Mouse (Mus musculus) MEL (cell line): ENCODE measurements around the gene 4931406P16Rik. TPM values are rescaled to one million over a fixed set of nuclear protein-coding genes. Genes with fewer than 3 reads are reported as not detected.

Experiments
- DNase-seq: peaks from one replicate; pipeline ENCODE4 v3.0.0; 2011; ENCODE audit warnings: low read depth, low spot score
- H3K27ac ChIP-seq: 2 replicates; pipeline ENCODE4 v1.5.1; 2012; ENCODE audit warnings: low read depth, mild to moderate bottlenecking, control low read depth, low read length, moderate library complexity; ENCODE audit not compliant: control insufficient read depth
- H3K27me3 ChIP-seq, 2 experiments: fragments of 150-350 bp in 1 of 2; sonication (generic) in 1 of 2; 2 replicates each; pipeline ENCODE4 v1.6.1; 2012; ENCODE audit warnings: low read length in 2 of 2, mild to moderate bottlenecking in 2 of 2, improper control_type of control experiment in 1 of 2, moderate library complexity in 1 of 2; ENCODE audit not compliant: insufficient read depth in 2 of 2, control insufficient read depth in 1 of 2
- H3K36me3 ChIP-seq, 2 experiments: 2 replicates each; pipeline ENCODE4 v1.6.1; 2012 to 2014; ENCODE audit warnings: low read length in 2 of 2, improper control_type of control experiment in 1 of 2, inconsistent platforms in 1 of 2, mild to moderate bottlenecking in 1 of 2; ENCODE audit not compliant: insufficient read depth in 2 of 2, control insufficient read depth in 1 of 2
- H3K4me1 ChIP-seq, 2 experiments: fragments of 150-350 bp in 1 of 2; sonication (generic) in 1 of 2; 2 replicates each; pipeline ENCODE4 v1.6.1; 2012; ENCODE audit warnings: low read length in 2 of 2, improper control_type of control experiment in 1 of 2, mild to moderate bottlenecking in 1 of 2; ENCODE audit not compliant: insufficient read depth in 2 of 2, control insufficient read depth in 1 of 2
- H3K4me3 ChIP-seq, 2 experiments: fragments of 150-350 bp in 1 of 2; sonication (generic) in 1 of 2; 2 replicates each; pipeline ENCODE4 v1.5.1; 2012; ENCODE audit warnings: low read depth in 2 of 2, low read length in 2 of 2, mild to moderate bottlenecking in 2 of 2, moderate library complexity in 2 of 2, control low read depth in 1 of 2, improper control_type of control experiment in 1 of 2; ENCODE audit not compliant: control insufficient read depth in 1 of 2, insufficient read depth in 1 of 2
- H3K79me2 ChIP-seq: 2 replicates; pipeline ENCODE4 v1.6.1; 2012; ENCODE audit warnings: mild to moderate bottlenecking, low read length, moderate library complexity; ENCODE audit not compliant: control insufficient read depth, poor library complexity, insufficient read depth
- H3K9ac ChIP-seq: 2 replicates; pipeline ENCODE4 v1.6.1; 2012; ENCODE audit warnings: low read depth, mild to moderate bottlenecking, control low read depth, low read length, moderate library complexity; ENCODE audit not compliant: control insufficient read depth, poor library complexity, severe bottlenecking
- H3K9me3 ChIP-seq: fragments of 150-350 bp; sonication (generic); replicated peaks from 2 replicates; pipeline ENCODE4 v1.6.1; 2012; ENCODE audit warnings: mild to moderate bottlenecking, low read length, improper control_type of control experiment, moderate library complexity; ENCODE audit not compliant: insufficient read depth
- BHLHE40 ChIP-seq: IDR thresholded peaks from 2 replicates; pipeline ENCODE4 v1.6.1; 2012; ENCODE audit warnings: low read depth, mild to moderate bottlenecking, inconsistent platforms, low read length, improper control_type of control experiment, borderline replicate concordance
- CHD2 ChIP-seq: IDR thresholded peaks from 2 replicates; pipeline ENCODE4 v1.6.1; 2011; ENCODE audit warnings: low read length, improper control_type of control experiment
- CTCF ChIP-seq, 3 experiments: IDR thresholded peaks in 2 of 3; conservative IDR thresholded peaks in 1 of 3; 2 replicates each; pipeline ENCODE4 v1.5.1; 2011 to 2012; ENCODE audit warnings: low read length in 3 of 3, low read depth in 2 of 3, mild to moderate bottlenecking in 2 of 3, improper control_type of control experiment in 1 of 3, inconsistent platforms in 1 of 3, mixed read lengths in 1 of 3, moderate library complexity in 1 of 3; ENCODE audit not compliant: control insufficient read depth in 1 of 3, insufficient read depth in 1 of 3, poor library complexity in 1 of 3, severe bottlenecking in 1 of 3
- E2F4 ChIP-seq: IDR thresholded peaks from 2 replicates; pipeline ENCODE4 v1.6.1; 2011; ENCODE audit warnings: low read depth, low read length, improper control_type of control experiment, borderline replicate concordance
- EP300 ChIP-seq, 2 experiments: IDR thresholded peaks; 2 replicates each; pipeline ENCODE4 v1.6.1; 2011; ENCODE audit warnings: improper control_type of control experiment in 2 of 2, low read length in 2 of 2, low read depth in 1 of 2, mild to moderate bottlenecking in 1 of 2
- ETS1 ChIP-seq: IDR thresholded peaks from 2 replicates; pipeline ENCODE4 v1.6.1; 2012; ENCODE audit warnings: low read depth, mild to moderate bottlenecking, inconsistent platforms, low read length, improper control_type of control experiment, moderate library complexity
- GATA1 ChIP-seq: IDR thresholded peaks from 2 replicates; pipeline ENCODE4 v1.6.1; 2011; ENCODE audit warnings: low read depth, low read length, improper control_type of control experiment
- HCFC1 ChIP-seq: IDR thresholded peaks from 2 replicates; pipeline ENCODE4 v1.6.1; 2012; ENCODE audit warnings: low read depth, mild to moderate bottlenecking, inconsistent platforms, low read length, improper control_type of control experiment, moderate library complexity
- MAFK ChIP-seq: IDR thresholded peaks from 2 replicates; pipeline ENCODE4 v1.6.1; 2011; ENCODE audit warnings: low read depth, mild to moderate bottlenecking, low read length, improper control_type of control experiment, borderline replicate concordance
- MAX ChIP-seq: IDR thresholded peaks from 2 replicates; pipeline ENCODE4 v1.6.1; 2011; ENCODE audit warnings: low read length, improper control_type of control experiment
- MXI1 ChIP-seq: IDR thresholded peaks from 2 replicates; pipeline ENCODE4 v1.6.1; 2011; ENCODE audit warnings: mild to moderate bottlenecking, low read depth, low read length, improper control_type of control experiment
- MYC ChIP-seq: IDR thresholded peaks from 2 replicates; pipeline ENCODE4 v1.6.1; 2011; ENCODE audit warnings: low read depth, mild to moderate bottlenecking, low read length, improper control_type of control experiment, moderate library complexity
- NELFE ChIP-seq: IDR thresholded peaks from 2 replicates; pipeline ENCODE4 v1.6.1; 2011; ENCODE audit warnings: low read depth, low read length, improper control_type of control experiment
- POLR2AphosphoS2 ChIP-seq: IDR thresholded peaks from 2 replicates; pipeline ENCODE4 v1.6.1; 2011; ENCODE audit warnings: low read length, improper control_type of control experiment
- RAD21 ChIP-seq: IDR thresholded peaks from 2 replicates; pipeline ENCODE4 v1.6.1; 2011; ENCODE audit warnings: mild to moderate bottlenecking, low read depth, low read length, improper control_type of control experiment
- RCOR1 ChIP-seq: IDR thresholded peaks from 2 replicates; pipeline ENCODE4 v1.6.1; 2012; ENCODE audit warnings: low read depth, mild to moderate bottlenecking, inconsistent platforms, low read length, improper control_type of control experiment
- SMC3 ChIP-seq: IDR thresholded peaks from 2 replicates; pipeline ENCODE4 v1.6.1; 2011; ENCODE audit warnings: low read depth, low read length, improper control_type of control experiment
- TAL1 ChIP-seq: IDR thresholded peaks from 2 replicates; pipeline ENCODE4 v1.6.1; 2012; ENCODE audit warnings: mild to moderate bottlenecking, inconsistent platforms, low read length, moderate library complexity, mixed read lengths
- TBP ChIP-seq: IDR thresholded peaks from 2 replicates; pipeline ENCODE4 v1.8.0; 2011; ENCODE audit warnings: low read depth, low read length, improper control_type of control experiment
- TCF12 ChIP-seq: IDR thresholded peaks from 2 replicates; pipeline ENCODE4 v1.6.1; 2014; ENCODE audit warnings: low read depth, mild to moderate bottlenecking, inconsistent platforms, low read length, improper control_type of control experiment, moderate library complexity
- USF2 ChIP-seq, 2 experiments: IDR thresholded peaks; 2 replicates each; pipeline ENCODE4 v1.6.1; 2011 to 2012; ENCODE audit warnings: improper control_type of control experiment in 2 of 2, low read length in 2 of 2, borderline replicate concordance in 1 of 2, inconsistent platforms in 1 of 2, low read depth in 1 of 2, mild to moderate bottlenecking in 1 of 2; ENCODE audit not compliant: insufficient read depth in 1 of 2
- ZKSCAN1 ChIP-seq: IDR thresholded peaks from 2 replicates; pipeline ENCODE4 v1.6.1; 2012; ENCODE audit warnings: low read depth, mild to moderate bottlenecking, inconsistent platforms, low read length, improper control_type of control experiment, moderate library complexity
- ZMIZ1 ChIP-seq: IDR thresholded peaks from 2 replicates; pipeline ENCODE4 v1.6.1; 2012; ENCODE audit warnings: low read depth, mild to moderate bottlenecking, inconsistent platforms, low read length, improper control_type of control experiment, moderate library complexity
- polyA plus RNA-seq, 2 experiments: library from polyadenylated mRNA; stranded (reverse) in 1 of 2; unstranded in 1 of 2; fragments of >175 nt in 1 of 2; fragments of >200 nt in 1 of 2; gene quantifications; 2 replicates each; pipeline versions ENCODE4 v1.2.1 to v1.2.4; 2012; ENCODE audit warnings: low replicate concordance in 2 of 2, low read depth in 1 of 2; ENCODE audit not compliant: insufficient read length in 2 of 2, insufficient read depth in 1 of 2, missing spikeins in 1 of 2
- total RNA-seq: library from RNA; depleted of rRNA; stranded (reverse); fragments of 300-350 nt; gene quantifications from 2 replicates; pipeline ENCODE4 v1.2.3, GENCODE M21; 2012

Gene 4931406P16Rik
- total and polyA plus RNA-seq, 3 experiments: 7.8 to 18.0 TPM; not detected in 1

DNA sequence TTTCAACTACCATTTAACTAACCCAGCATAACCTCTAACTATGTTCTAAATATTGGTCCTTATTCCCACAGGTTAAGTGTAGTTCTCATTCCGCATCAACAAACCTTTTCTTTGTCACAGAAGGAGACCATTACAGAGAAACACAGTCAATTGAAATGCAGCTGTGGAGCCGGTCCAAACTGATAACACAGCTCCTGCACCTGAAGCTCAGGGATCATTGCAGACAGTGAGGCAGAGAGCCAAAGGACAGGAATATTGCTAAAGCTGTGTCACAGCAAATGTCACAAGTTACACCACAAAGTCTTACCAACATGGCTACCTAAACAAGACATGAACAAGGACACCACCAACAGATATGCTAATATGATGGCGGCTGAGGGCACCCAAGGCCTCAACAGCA lies 37.3 kb downstream of the 4931406P16Rik start:
- no peak for TF ChIP-seq TBP
- TF ChIP-seq RAD21: no peak

DNA sequence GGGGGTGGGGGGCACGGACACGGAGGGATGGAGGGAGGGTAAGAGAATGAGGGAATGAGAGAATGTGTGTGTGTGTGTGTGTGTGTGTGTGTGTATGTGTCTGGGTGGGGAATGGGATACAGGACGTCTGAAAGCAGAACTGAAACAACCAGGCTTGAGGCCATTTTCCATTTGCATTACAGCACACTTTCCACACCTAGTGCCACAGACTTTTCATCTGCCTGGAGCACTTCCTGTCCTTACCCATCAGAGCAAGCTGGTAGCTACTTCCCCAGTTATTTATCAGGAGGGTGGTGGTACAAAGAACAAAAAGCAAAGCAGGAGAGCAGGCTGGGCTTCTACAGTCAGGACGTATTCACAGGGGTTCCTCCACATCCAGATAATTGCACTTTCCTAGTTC lies 40.9 kb downstream of the 4931406P16Rik start:
- no peaks in the 10 kb centered on the region for H3K4me1 ChIP-seq
- DNase-seq: peak; percentile 14
- H3K36me3 ChIP-seq: no peaks in the 10 kb centered on the region; a peak in 1 of 4 replicates
- no peaks in the 10 kb centered on the region for H3K27me3 ChIP-seq
- H3K27ac ChIP-seq: no peak overlapping the region
- H3K4me3 ChIP-seq: no peak overlapping the region
- H3K79me2 ChIP-seq: no peaks in the 10 kb centered on the region
- H3K9me3 ChIP-seq: no peaks in the 10 kb centered on the region
- TF ChIP-seq BHLHE40: no peak
- TF ChIP-seq, all 39 proteins: peak for 0
- no peak overlapping the region for H3K9ac ChIP-seq

More for the DNA sequence above, 37.3 kb downstream of the 4931406P16Rik start:
- Histone ChIP-seq H3K27me3 (no peaks in the 10 kb centered on the region), H3K9ac (no peak overlapping the region), H3K36me3 (no peaks in the 10 kb centered on the region; a peak in 1 of 4 replicates), H3K4me1 (no peaks in the 10 kb centered on the region), H3K4me3 (no peak overlapping the region), H3K79me2 (no peaks in the 10 kb centered on the region), H3K9me3 (no peaks in the 10 kb centered on the region), H3K27ac (no peak overlapping the region)
- DNase-seq: no peak

DNA sequence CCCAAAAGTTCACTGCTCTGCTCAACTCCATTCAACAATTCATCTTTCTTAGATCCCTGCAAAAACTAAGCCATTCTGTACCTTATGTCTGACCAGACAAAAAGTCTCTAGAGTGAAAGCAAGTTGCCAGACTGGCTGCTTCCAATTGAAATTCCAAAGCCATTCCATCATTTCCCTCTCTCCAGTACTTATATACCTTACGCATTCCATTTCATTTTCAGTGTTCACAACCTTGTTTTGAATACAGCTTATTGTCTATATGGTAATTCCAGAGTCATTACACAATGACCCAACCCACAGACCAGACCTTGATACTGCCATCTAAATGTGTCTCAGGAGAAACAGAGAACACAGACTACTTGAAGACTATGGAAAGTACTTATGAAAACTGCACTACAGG lies 44.9 kb downstream of the 4931406P16Rik start:
- no peak overlapping the region for H3K9ac ChIP-seq
- no peak for DNase-seq
- no peak for TF ChIP-seq TAL1
- TF ChIP-seq TCF12: no peak
- no peak for TF ChIP-seq ETS1
- no peak for TF ChIP-seq HCFC1
- no peak for TF ChIP-seq USF2 (IDR thresholded peaks at IDR 0.05; ENCODE audit: borderline replicate concordance in 1 of 2, insufficient read depth in 1 of 2, low read depth in 1 of 2, low read length in 2 of 2)
- no peak for TF ChIP-seq MYC
- TF ChIP-seq CTCF (IDR thresholded peaks at IDR 0.05 in 2 of 3, conservative IDR thresholded peaks at IDR 0.05 in 1 of 3; ENCODE audit: control insufficient read depth in 1 of 3, insufficient read depth in 1 of 3, low read depth in 2 of 3, low read length in 3 of 3, poor library complexity in 1 of 3, severe bottlenecking in 1 of 3): no peak
- no peak for TF ChIP-seq POLR2AphosphoS2
- TF ChIP-seq SMC3: no peak
- no peak for TF ChIP-seq EP300 (IDR thresholded peaks at IDR 0.05; ENCODE audit: low read depth in 1 of 2, low read length in 2 of 2)
- TF ChIP-seq ZKSCAN1: no peak
- TF ChIP-seq ZMIZ1: no peak
- TF ChIP-seq E2F4: no peak
- TF ChIP-seq RCOR1: no peak
- TF ChIP-seq MAX: no peak
- no peak for TF ChIP-seq MAFK
- no peak for TF ChIP-seq MXI1
- no peak for TF ChIP-seq NELFE
- TF ChIP-seq GATA1: no peak
- TF ChIP-seq CHD2: no peak
- no peak overlapping the region for H3K27ac ChIP-seq
- no peaks in the 10 kb centered on the region; a peak in 2 of 4 replicates for H3K36me3 ChIP-seq
- H3K4me3 ChIP-seq: no peak overlapping the region
- no peaks in the 10 kb centered on the region for H3K79me2 ChIP-seq
- H3K4me1 ChIP-seq: peaks cover 0 to 2% of the 10 kb centered on the region in 2 experiments; a peak in 2 of 4 replicates
- H3K27me3 ChIP-seq: no peaks in the 10 kb centered on the region
- H3K9me3 ChIP-seq: no peaks in the 10 kb centered on the region
